Mouse (Mus musculus) testis, adult 2 months (tissue): ENCODE measurements around the gene AL731706.1. TPM values are rescaled to one million over a fixed set of nuclear protein-coding genes. Genes with fewer than 3 reads are reported as not detected.

ENCODE experiments used
- H3K27ac ChIP-seq: fragments of 200-500 bp; 2 replicates; pipeline ENCODE4 v1.5.1; 2012; ENCODE audit warnings: low read depth, low read length; ENCODE audit not compliant: control insufficient read depth, insufficient read depth
- H3K27me3 ChIP-seq: fragments of 200-500 bp; 2 replicates; pipeline ENCODE4 v1.6.1; 2012; ENCODE audit warnings: mild to moderate bottlenecking, low read length, moderate library complexity; ENCODE audit not compliant: control insufficient read depth, insufficient read depth
- H3K36me3 ChIP-seq: fragments of 200-500 bp; 2 replicates; pipeline ENCODE4 v1.6.1; 2012; ENCODE audit warnings: mild to moderate bottlenecking, low read length; ENCODE audit not compliant: control insufficient read depth, insufficient read depth
- H3K4me1 ChIP-seq: fragments of 200-500 bp; 2 replicates; pipeline ENCODE4 v1.6.1; 2012; ENCODE audit warnings: low read length; ENCODE audit not compliant: control insufficient read depth, insufficient read depth
- H3K4me3 ChIP-seq: fragments of 200-500 bp; 2 replicates; pipeline ENCODE4 v1.5.1; 2012; ENCODE audit warnings: low read depth, mild to moderate bottlenecking, low read length, moderate library complexity, mixed read lengths; ENCODE audit not compliant: control insufficient read depth
- CTCF ChIP-seq: fragments of 200-500 bp; IDR thresholded peaks from 2 replicates; pipeline ENCODE4 v1.5.1; 2012; ENCODE audit warnings: low read depth, mild to moderate bottlenecking, inconsistent platforms, low read length, moderate library complexity; ENCODE audit not compliant: control insufficient read depth, insufficient read depth, insufficient replicate concordance
- POLR2A ChIP-seq: fragments of 200-500 bp; IDR thresholded peaks from 2 replicates; pipeline ENCODE4 v1.6.1; 2012; ENCODE audit warnings: low read depth, mild to moderate bottlenecking, inconsistent platforms, low read length, moderate library complexity; ENCODE audit not compliant: control insufficient read depth
- polyA plus RNA-seq: library from polyadenylated mRNA; depleted of rRNA; stranded (reverse); fragments of >200 nt; gene quantifications from 2 replicates; pipeline ENCODE4 v1.2.3, GENCODE M21; 2012; rRNA removed

The AL731706.1 gene
- polyA plus RNA-seq, 1 experiment: 4.7 TPM

- H3K27me3 ChIP-seq: no peaks in the 10 kb centered on the region
- no peaks in the 10 kb centered on the region for H3K36me3 ChIP-seq
- no peak overlapping the region for H3K4me3 ChIP-seq
- H3K4me1 ChIP-seq: no peaks in the 10 kb centered on the region
- H3K27ac ChIP-seq: no peak overlapping the region
- TF ChIP-seq POLR2A (no peak), CTCF (no peak)
Measured at GRCm38 (mm10) chr2:136833976-136834714, 57.0 kb downstream of the AL731706.1 start.

GRCm38 (mm10) chr2:136832936-136833335 lies 58.3 kb downstream of the AL731706.1 start:
- no peaks in the 10 kb centered on the region for H3K4me1 ChIP-seq
- no peaks in the 10 kb centered on the region for H3K36me3 ChIP-seq
- no peak overlapping the region for H3K27ac ChIP-seq
- H3K4me3 ChIP-seq: no peak overlapping the region
- TF ChIP-seq POLR2A: no peak
- TF ChIP-seq CTCF: no peak
- H3K27me3 ChIP-seq: no peaks in the 10 kb centered on the region

Other genes with a start within 250 kb of the AL731706.1 start
- gene Snap25, start 177.9 kb downstream of the AL731706.1 start, polyA plus RNA-seq: 0.06 TPM in 1 of 2 replicates, not detected in the other
- not detected in 2 replicates for gene AL731706.2, start 5.7 kb downstream of the AL731706.1 start, polyA plus RNA-seq
- 1.9 and 2.1 TPM in 2 replicates for gene Slx4ip, start 171 bp downstream of the AL731706.1 start, polyA plus RNA-seq
- 1.7 TPM in 2 replicates for gene Mkks, start within 50 bp of the AL731706.1 start, polyA plus RNA-seq
- 7.0 and 7.1 TPM in 2 replicates for gene Jag1, start 225.3 kb upstream of the AL731706.1 start, polyA plus RNA-seq